Mouse (Mus musculus) myocyte (in vitro differentiated cells): ENCODE data around the gene Ric8a.

ENCODE experiments used
- E2F4 ChIP-seq: IDR thresholded peaks from one replicate; pipeline ENCODE4 v1.6.1; 2011; ENCODE audit warnings: mild to moderate bottlenecking, control low read depth, moderate library complexity; ENCODE audit not compliant: insufficient read depth
- MAX ChIP-seq: IDR thresholded peaks from one replicate; pipeline ENCODE4 v1.6.1; 2011; ENCODE audit warnings: low read depth, mild to moderate bottlenecking, control low read depth
- MYOD1 ChIP-seq, 3 experiments: IDR thresholded peaks; one replicate each; pipeline ENCODE4 v1.6.1; 2011; ENCODE audit warnings: control low read depth in 2 of 3, low read depth in 2 of 3, mild to moderate bottlenecking in 2 of 3, moderate library complexity in 1 of 3; ENCODE audit not compliant: insufficient read length in 2 of 3, control insufficient read depth in 1 of 3
- POLR2A ChIP-seq: IDR thresholded peaks from one replicate; pipeline ENCODE4 v1.6.1; 2011; ENCODE audit warnings: low read depth, mild to moderate bottlenecking, control low read depth, moderate library complexity; ENCODE audit not compliant: insufficient read length
- POLR2AphosphoS2 ChIP-seq: IDR thresholded peaks from one replicate; pipeline ENCODE4 v1.6.1; 2011; ENCODE audit warnings: low read depth, control low read depth; ENCODE audit not compliant: insufficient read length
- USF1 ChIP-seq: IDR thresholded peaks from one replicate; pipeline ENCODE4 v1.6.1; 2011; ENCODE audit warnings: low read depth, mild to moderate bottlenecking, control low read depth, moderate library complexity

GRCm38 (mm10) chr7:140840750-140841735 is 15.7 kb upstream of the Ric8a start:
- TF ChIP-seq USF1 (no peak), POLR2A (no peak), POLR2AphosphoS2 (no peak), MAX (no peak), MYOD1 (IDR thresholded peaks at IDR 0.05; ENCODE audit: control insufficient read depth in 1 of 3, insufficient read length in 2 of 3, low read depth in 2 of 3) (no peak), E2F4 (no peak)
